Mouse (Mus musculus) thymus, postnatal 0 days (tissue): ENCODE measurements around the gene Trib2. TPM values are rescaled to one million over a fixed set of nuclear protein-coding genes. Genes with fewer than 3 reads are reported as not detected.

Experiments
- DNase-seq: peaks from one replicate; pipeline ENCODE4 v3.0.0-alpha.2; 2015; ENCODE audit warnings: low spot score
- microRNA-seq: library from miRNA; unstranded; fragments of <30 nt; microRNA quantifications from one replicate; pipeline ENCODE4, GENCODE M21; 2016; ENCODE audit warnings: borderline number of aligned reads
- polyA plus RNA-seq: library from polyadenylated mRNA; unstranded; fragments of >200 nt; fragmentation: Nextera tagmentation; extraction: Ambion mirVana; gene quantifications from 2 replicates; pipeline ENCODE4 v1.2.1, GENCODE M21; 2015

Gene Trib2
- polyA plus RNA-seq, 1 experiment from 2014 or later = 29.8 TPM

DNA sequence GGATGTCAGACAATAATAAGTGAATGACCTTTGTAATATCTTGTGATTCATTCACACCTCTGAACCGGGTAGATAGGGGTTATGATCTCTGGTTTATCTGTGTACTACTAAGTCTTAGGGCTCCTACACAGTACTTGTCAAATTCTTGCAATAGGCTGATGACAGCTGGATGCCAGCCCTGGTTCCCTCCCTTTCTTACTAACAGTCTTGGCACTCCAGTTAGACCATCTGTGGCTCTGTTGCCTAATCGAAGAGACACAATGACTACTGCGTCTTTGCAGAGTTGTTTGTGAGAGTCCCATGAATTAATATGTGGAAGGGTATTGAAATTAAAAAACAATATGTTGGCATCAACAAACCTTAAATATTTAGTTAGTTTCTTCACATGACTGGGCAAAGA is 48.2 kb downstream of the Trib2 start:
- DNase-seq = no peak

DNA sequence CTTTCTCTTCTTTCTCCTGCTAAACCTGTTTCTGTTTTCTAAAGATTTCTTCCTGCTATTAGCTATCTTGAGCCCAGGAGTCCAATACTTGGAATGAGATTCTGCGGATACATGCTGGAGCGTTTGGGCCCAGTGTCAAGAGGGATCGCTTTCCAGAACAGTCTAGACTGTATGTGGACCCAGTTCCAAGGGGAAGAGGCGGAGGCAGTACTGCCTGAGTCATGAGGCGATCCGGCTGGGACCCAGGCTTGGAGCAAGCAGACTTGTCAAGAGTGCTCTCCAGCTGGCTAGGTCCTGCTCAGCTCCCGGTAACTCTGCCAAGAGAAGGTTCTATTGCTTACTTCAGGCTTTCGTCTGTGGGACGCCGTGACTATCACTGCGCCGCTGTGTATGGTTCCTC is 50.7 kb downstream of the Trib2 start:
- DNase-seq = no peak

DNA sequence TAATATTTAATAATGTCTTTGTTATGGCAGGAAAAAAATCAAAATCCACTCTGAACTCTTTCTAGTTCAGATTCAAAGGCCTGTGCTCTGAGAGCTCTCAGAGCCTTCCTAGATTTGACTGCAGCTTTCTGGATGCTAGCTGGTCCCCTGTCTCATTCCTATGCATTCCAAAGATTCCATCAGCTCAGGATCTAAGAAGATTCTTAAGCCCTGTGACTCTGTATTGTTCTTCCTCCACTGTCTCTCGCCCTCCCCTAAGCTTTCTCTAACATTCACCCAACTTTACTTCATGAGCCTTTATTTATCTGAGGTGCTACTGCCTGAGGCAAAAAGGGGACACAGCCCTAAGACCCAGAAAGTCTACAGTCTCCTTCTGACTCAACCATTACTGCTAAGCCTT is 51.5 kb downstream of the Trib2 start:
- DNase-seq = no peak

DNA sequence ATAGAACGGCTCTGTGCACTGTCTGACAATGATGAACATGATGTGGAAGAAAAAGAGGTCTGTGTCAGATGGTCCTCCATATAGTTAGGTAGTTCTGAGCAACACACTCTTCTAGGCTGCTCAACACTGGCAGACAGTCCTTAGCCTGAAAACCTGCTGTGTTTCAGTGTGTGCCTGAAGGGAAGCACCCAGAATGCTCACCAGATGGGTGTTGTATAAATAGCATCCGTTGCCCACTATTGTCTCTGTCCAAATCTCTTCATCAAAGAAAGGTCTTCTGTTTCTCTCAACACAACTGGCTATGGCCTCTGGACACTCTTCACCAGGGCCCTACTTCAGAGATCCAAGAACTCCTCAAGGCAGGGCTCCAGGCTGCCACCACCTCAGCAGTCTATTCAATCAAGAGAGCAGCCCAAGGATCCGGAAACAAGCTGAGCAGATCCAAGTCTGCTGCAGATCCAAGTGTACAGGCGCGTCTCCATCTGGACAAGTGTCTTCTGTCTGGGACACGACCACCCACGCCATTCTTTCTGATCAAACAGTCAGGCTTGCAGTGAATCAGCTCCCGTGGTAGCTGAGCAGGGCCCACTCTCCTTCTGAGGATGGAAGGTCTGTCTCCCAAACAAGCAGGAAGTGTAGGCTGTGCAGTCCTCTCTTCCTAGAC is 55.1 kb downstream of the Trib2 start:
- no peak for DNase-seq

DNA sequence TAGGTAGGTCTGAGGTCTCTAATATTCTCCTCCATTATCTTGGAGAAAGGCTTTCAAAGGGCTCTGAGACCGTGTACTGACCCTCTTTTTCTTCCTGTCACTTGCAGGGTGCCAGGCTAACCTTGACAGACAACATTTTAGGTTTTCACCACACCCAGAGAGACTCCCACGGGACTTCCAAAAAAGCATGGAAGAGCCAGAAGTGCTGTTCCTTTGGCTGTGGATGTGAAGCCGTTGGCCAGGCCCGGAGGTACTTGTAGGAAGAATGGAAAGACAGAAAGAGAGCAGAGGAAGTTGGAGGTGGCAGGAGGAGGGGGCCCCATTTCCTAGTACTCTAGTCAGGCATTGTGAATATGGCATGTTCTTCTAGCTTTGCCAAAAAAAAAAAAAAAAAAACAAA is 56.0 kb downstream of the Trib2 start:
- DNase-seq = no peak

DNA sequence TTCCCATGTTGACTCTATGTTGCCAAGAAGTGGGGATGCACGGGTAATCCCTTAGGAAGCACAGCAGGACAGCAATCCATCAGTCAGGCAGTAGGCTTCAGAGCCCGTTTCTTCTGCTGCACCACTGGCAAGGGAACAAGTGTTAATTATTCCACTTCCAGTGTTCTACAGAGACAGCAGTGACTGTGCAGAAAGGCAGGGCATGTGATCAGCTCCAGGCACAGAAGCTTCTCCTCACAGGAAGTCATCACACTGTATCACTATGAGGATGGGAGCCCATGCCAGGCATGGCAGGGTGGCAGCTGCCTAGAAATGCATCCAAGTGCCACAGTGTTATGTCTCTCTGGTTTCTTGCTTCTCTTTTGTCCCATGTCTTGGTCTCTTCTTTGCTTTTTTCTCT is 57.9 kb downstream of the Trib2 start:
- no peak for DNase-seq

DNA sequence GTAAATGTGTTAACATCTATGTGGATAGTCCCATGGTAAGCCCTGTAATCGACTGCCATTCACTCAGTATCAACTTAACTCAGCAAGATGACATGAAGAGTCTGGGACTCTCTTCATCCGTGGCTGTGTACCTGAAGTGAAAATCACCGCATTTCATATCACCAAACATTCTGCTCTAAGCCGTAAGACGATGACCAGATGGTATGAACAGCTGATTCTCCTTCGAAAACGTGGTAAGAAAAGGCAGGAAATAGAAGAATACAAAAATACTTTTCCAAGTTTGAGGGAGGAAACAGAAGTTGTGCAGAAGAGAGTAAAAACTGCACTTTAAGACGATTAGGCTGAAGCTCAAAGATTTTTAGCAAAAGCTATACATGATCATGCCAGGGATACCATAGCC is 59.4 kb downstream of the Trib2 start:
- no peak for DNase-seq

DNA sequence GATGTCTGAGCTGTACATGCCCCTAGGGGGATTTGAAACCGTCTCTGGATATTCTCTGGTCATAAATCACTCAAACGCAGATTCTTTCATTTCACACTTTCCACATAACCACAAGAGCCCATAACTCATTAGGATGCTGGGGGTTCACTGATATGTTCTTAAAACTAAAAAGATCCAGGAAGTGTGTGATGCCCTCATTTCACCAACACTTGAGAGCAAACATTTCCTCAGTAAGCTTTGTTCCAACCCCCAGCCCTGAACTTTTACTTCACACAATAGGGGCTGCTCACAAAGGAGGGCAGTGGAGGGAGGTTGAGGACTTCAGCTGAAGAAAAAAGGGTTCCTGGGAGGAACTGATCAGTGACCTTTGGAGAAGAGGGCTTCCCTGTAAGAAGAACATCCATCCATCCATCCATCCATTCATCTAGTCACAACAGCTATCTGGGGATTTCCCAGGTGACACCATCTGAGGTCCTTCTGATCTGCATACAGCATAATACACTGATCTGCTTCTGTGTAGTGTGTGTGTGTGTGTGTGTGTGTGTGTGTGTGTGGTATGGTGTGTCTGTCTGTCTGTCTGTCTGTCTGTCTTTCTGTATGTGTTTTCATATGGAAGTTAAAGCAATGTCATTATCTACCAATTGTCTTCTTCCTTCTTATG is 61.6 kb downstream of the Trib2 start:
- no peak for DNase-seq

DNA sequence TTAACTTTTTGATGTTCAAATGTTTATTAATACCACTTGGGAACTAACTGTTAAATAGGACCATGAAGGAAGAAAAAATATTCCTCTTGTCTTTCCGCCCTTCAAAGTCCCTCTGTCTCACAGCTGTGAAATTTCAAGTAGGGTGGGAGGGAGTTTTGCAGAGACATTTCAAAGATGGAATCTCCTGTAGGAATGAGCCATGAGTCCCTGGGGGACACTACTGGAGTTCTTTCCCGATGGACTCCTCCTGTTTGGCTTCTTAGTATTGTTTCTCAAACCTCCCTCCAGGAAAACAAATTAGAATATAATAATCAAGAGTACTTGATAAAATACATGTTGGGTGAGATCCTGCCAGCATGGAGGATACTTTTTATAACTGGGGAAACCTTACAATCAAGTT is 62.1 kb downstream of the Trib2 start:
- no peak for DNase-seq

DNA sequence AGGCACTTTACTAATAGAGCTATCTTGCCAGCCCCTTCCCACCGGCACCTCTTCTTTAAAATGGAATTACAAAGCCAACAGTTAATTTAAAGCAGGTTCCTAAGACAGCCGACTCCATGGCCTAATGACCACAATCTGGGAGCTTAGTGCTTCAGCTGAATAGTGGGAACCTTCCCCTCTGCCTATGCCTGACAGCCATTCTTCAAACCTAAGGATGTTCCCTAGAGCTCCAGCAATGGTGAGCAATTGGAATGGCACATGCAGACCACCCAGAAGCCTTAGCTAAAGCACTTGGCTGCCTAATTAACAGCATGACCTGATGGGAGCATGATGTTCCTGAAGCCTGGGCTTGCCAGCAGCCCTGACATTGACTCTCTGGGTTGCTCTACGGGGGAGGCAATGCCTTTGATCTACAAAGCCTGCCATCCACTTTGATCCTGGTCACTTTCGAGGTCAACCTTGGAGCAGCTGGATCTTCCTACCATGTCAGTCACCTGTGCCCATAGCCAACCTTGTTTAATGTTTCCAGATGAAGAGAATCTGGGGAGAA is 67.0 kb downstream of the Trib2 start:
- no peak for DNase-seq

DNA sequence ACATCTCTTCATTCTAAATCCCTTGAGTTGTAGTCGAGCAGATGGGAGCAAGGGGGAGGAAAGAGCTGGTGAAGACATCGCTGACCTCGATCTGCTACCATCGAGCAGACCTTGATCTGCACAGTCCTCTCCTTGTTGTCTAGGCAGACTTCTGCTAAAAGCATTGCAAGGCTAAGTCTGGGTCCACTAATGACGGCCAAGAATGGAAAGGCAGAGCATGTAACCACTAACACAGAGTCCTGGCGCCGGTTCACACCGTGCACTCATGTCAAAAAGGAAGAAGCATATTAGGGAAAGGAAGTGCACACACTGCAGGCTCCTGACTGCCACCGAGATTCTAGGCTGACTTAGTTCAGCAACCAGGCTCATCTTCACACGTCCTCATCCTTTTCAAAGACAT is 71.0 kb downstream of the Trib2 start:
- DNase-seq = no peak

Small RNAs within 50 kb of the gene (microRNA-seq; reads per million reads assigned to microRNA genes)
- gene Mir6387 = not detected
